Mouse (Mus musculus) heart, embryonic 11.5 days (tissue): Measurements from ENCODE around the gene Cabp4. TPM values are rescaled to one million over a fixed set of nuclear protein-coding genes. Genes with fewer than 3 reads are reported as not detected.
"Not testable (repeated sequence)": the region's sequence is repeated elsewhere in the genome, so short reads cannot be mapped to it uniquely, and the experiment has no call there.

Experiments used
- ATAC-seq: fragments of 200-750 bp; cut with Nextera tagmentation; replicated peaks from 2 replicates; pipeline ENCODE4 v1.8.0; 2017; ENCODE audit warnings: moderate library complexity; ENCODE audit not compliant: insufficient number of reproducible peaks, low FRiP score, low TSS enrichment
- H3K27ac ChIP-seq: fragments of 300-500 bp; sonication (generic); 2 replicates; pipeline ENCODE4 v1.5.1; 2014; ENCODE audit warnings: mild to moderate bottlenecking, low read depth, low read length
- H3K27me3 ChIP-seq: fragments of 300-500 bp; sonication (generic); 2 replicates; pipeline ENCODE4 v1.6.1; 2014; ENCODE audit warnings: mild to moderate bottlenecking, low read length, mixed read lengths; ENCODE audit not compliant: control insufficient read depth, insufficient read depth
- H3K36me3 ChIP-seq: fragments of 300-500 bp; sonication (generic); 2 replicates; pipeline ENCODE4 v1.6.1; 2014; ENCODE audit warnings: mild to moderate bottlenecking, low read length, moderate library complexity, mixed read lengths; ENCODE audit not compliant: control insufficient read depth, insufficient read depth
- H3K4me1 ChIP-seq: fragments of 300-500 bp; sonication (generic); 2 replicates; pipeline ENCODE4 v1.6.1; 2014; ENCODE audit warnings: low read length; ENCODE audit not compliant: control insufficient read depth, insufficient read depth
- H3K4me2 ChIP-seq: fragments of 300-500 bp; sonication (generic); 2 replicates; pipeline ENCODE4 v1.6.1; 2014; ENCODE audit warnings: mild to moderate bottlenecking, moderate library complexity
- H3K4me3 ChIP-seq: fragments of 300-500 bp; sonication (generic); 2 replicates; pipeline ENCODE4 v1.5.1; 2014; ENCODE audit warnings: low read depth, low read length
- H3K9ac ChIP-seq: fragments of 300-500 bp; sonication (generic); 2 replicates; pipeline ENCODE4 v1.6.1; 2014; ENCODE audit warnings: mild to moderate bottlenecking, low read depth, low read length, moderate library complexity
- H3K9me3 ChIP-seq: fragments of 300-500 bp; sonication (generic); replicated peaks from 2 replicates; pipeline ENCODE4 v1.6.1; 2016; ENCODE audit warnings: low read length; ENCODE audit not compliant: control insufficient read depth
- WGBS: fragments of 180-500 bp; shearing (Covaris S2); extraction: QIAGEN DNeasy Blood & Tissue Kit; methylation state at CpG from one replicate; pipeline ENCODE4 v1.1.7; 2014; ENCODE audit not compliant: insufficient replicate concordance; 5-methylcytosine and 5-hydroxymethylcytosine counted together
- polyA plus RNA-seq: library from polyadenylated mRNA; unstranded; fragments of >200 nt; fragmentation: Nextera tagmentation; extraction: Ambion mirVana; gene quantifications from 2 replicates; pipeline ENCODE4 v1.2.1, GENCODE M21; 2014

Gene Cabp4
- polyA plus RNA-seq, 1 experiment from 2014 or later, result not detected

DNA sequence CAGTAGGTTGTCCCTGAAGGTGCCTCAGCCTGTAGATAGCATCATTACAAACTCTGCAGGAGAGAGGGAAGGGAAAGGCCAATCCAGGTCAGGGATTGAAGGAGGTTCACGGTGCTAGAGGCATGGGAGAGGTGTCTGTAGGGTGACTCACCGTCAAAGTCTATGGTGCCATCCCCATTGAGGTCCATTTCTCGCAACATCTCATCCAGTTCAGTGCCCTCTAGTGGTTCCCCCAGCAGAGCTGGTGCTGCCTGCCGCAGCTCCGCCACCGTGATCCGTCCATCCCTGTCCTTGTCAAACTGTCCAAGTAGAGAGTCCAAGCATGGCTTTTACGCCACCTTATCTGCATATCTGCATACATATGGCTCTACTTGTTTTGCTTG, 7.9 kb downstream of the Cabp4 start:
- not testable (repeated sequence) for H3K4me1 ChIP-seq, H3K9me3 ChIP-seq, H3K27me3 ChIP-seq, H3K4me3 ChIP-seq, H3K9ac ChIP-seq, H3K27ac ChIP-seq, H3K36me3 ChIP-seq, H3K4me2 ChIP-seq
- 18% methylated on average over 8 of the region's 8 CpGs for WGBS
- ATAC-seq, result peak; percentile 46; the same call in 1 of the 2 replicates

DNA sequence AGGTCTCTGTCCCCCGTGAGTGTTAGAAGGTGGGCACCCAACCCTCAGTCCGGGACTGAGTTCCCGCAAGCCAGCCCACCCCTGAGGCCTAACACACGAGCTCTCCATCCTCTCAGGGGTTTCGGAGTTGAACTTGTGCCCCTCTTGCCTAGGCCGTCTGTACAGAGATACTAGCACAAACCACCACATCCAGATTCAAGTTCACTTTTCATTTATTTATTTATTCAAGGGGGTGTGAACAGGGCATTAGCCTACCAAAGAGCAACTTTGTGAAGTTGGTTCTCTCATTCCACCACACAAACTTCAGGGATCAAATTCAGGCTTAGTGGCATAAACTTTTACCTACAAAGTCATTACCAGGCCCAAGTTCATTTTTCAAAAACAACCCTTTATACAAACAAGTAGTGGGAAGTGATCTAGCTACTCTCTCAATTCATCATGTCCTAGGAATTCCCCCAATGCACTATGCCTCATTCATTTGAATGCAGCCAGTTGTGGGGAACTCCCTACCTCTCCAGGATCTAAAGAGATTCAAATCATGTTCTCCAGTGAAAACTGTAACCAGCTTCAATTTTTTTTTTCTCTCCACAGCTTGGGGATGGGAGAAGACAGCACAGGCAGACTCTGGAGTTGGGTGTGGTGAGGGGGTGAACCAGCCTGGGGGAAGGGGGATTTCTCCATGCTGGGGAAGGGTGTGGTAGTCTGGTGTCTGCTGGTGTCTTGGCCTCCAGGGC, 8.4 kb downstream of the Cabp4 start:
- not testable (repeated sequence) for H3K36me3 ChIP-seq, H3K9ac ChIP-seq, H3K27ac ChIP-seq, H3K9me3 ChIP-seq, ATAC-seq, H3K4me1 ChIP-seq, H3K27me3 ChIP-seq, H3K4me2 ChIP-seq, H3K4me3 ChIP-seq
- WGBS, result 75% methylated on average over 6 of the region's 6 CpGs

DNA sequence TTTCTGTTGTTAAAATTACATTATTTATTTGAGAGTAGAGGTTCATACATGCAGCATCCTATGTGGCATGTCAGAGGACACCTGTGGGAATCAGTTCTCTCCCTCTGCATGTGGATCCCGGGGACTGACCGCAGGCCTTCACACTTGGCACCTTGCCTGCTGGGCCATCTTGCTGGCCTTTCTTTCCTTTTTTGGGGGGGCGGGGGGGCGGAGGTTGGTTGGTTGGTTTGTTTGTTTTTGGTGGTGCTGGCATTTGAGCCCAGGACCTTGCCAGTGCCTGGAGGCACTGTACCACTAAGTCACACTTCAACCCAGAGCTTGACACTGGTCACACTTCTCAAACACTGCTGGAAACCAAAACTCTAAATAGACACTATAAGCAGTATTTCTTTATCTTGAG, 9.5 kb downstream of the Cabp4 start:
- ATAC-seq, result no peak
- H3K4me3 ChIP-seq, result no peak overlapping the region
- H3K9me3 ChIP-seq, result no peaks in the 10 kb centered on the region
- no peaks in the 10 kb centered on the region for H3K27me3 ChIP-seq
- WGBS, result 79% methylated on average over 4 of the region's 4 CpGs
- H3K36me3 ChIP-seq, result peaks cover 10% of the 10 kb centered on the region
- no peak overlapping the region for H3K27ac ChIP-seq
- no peak overlapping the region for H3K4me2 ChIP-seq
- peaks cover 5% of the 10 kb centered on the region; the same call in 1 of the 2 replicates for H3K4me1 ChIP-seq
- H3K9ac ChIP-seq, result no peak overlapping the region

GRCm38 (mm10) chr19:4131768-4132167, 12.1 kb downstream of the Cabp4 start:
- no peak for ATAC-seq
- no peak overlapping the region for H3K4me3 ChIP-seq
- H3K4me2 ChIP-seq, result no peak overlapping the region
- no peaks in the 10 kb centered on the region for H3K9me3 ChIP-seq
- H3K27ac ChIP-seq, result no peak overlapping the region
- no peaks in the 10 kb centered on the region for H3K27me3 ChIP-seq
- H3K9ac ChIP-seq, result no peak overlapping the region
- peaks cover 13% of the 10 kb centered on the region for H3K36me3 ChIP-seq
- peaks cover 11% of the 10 kb centered on the region for H3K4me1 ChIP-seq
- WGBS, result 80% methylated on average over 2 of the region's 2 CpGs

DNA sequence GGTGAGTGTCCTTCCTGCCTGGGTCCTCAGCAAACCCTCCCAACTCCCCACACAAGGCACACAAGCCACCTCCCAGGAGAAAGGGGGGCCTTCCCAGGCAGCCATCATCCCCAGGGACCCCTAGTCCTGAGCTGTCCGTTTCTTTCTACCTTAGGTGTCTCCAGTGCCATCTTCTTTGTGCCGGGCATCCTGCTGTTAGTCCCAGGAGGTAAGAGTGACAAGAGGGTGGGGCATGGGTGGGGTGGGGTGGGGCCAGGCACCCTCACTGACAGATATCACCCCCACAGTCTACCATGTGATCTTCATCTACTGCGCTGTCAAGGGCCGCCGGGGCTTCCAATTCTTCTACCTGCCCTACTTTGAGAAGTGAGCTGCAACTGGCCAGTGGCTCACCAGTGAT, 12.8 kb downstream of the Cabp4 start:
- H3K4me1 ChIP-seq, result peaks cover 15% of the 10 kb centered on the region
- no peaks in the 10 kb centered on the region for H3K9me3 ChIP-seq
- H3K4me3 ChIP-seq, result no peak overlapping the region
- H3K27me3 ChIP-seq, result no peaks in the 10 kb centered on the region
- peak overlapping the region; percentile 31 for H3K4me2 ChIP-seq
- no peak overlapping the region for H3K9ac ChIP-seq
- H3K27ac ChIP-seq, result no peak overlapping the region
- ATAC-seq, result no peak
- 80% methylated on average over 5 of the region's 5 CpGs for WGBS
- peaks cover 13% of the 10 kb centered on the region for H3K36me3 ChIP-seq

GRCm38 (mm10) chr19:4130106-4130505, 13.7 kb downstream of the Cabp4 start:
- Histone ChIP-seq H3K4me2 (no peak overlapping the region), H3K4me1 (peaks cover 16% of the 10 kb centered on the region), H3K9me3 (no peaks in the 10 kb centered on the region), H3K27ac (no peak overlapping the region; the same call in 1 of the 2 replicates), H3K36me3 (peaks cover 13% of the 10 kb centered on the region), H3K4me3 (no peak overlapping the region), H3K27me3 (no peaks in the 10 kb centered on the region), H3K9ac (no peak overlapping the region)
- WGBS, result 74% methylated on average over 4 of the region's 4 CpGs
- ATAC-seq, result no peak

- Histone ChIP-seq H3K9me3 (no peaks in the 10 kb centered on the region), H3K4me2 (no peak overlapping the region), H3K27me3 (no peaks in the 10 kb centered on the region), H3K9ac (no peak overlapping the region), H3K4me3 (no peak overlapping the region), H3K4me1 (peaks cover 18% of the 10 kb centered on the region), H3K27ac (no peak overlapping the region), H3K36me3 (peaks cover 13% of the 10 kb centered on the region)
- no peak for ATAC-seq
- WGBS, result 94% methylated on average over 7 of the region's 7 CpGs
These were observed 14.4 kb downstream of the Cabp4 start for GRCm38 (mm10) chr19:4129462-4129861.

GRCm38 (mm10) chr19:4126759-4127495, 16.9 kb downstream of the Cabp4 start:
- 65% methylated on average over 7 of the region's 7 CpGs for WGBS

More at GRCm38 (mm10) chr19:4126759-4127495, 16.9 kb downstream of the Cabp4 start:
- H3K27me3 ChIP-seq, result no peaks in the 10 kb centered on the region
- H3K36me3 ChIP-seq, result peaks cover 6% of the 10 kb centered on the region
- peak overlapping the region; percentile 78 for H3K9ac ChIP-seq
- H3K4me2 ChIP-seq, result peak overlapping the region; percentile 72
- H3K4me1 ChIP-seq, result peaks cover 18% of the 10 kb centered on the region
- no peak overlapping the region for H3K27ac ChIP-seq
- peak overlapping the region; percentile 79 for H3K4me3 ChIP-seq
- H3K9me3 ChIP-seq, result no peaks in the 10 kb centered on the region
- no peak for ATAC-seq
